Mouse (Mus musculus): Measurements from ENCODE around the gene Rps15.
"Not testable (repeated sequence)": the region's sequence is repeated elsewhere in the genome, so short reads cannot be mapped to it uniquely, and the experiment has no call there.

Gene Rps15

DNA sequence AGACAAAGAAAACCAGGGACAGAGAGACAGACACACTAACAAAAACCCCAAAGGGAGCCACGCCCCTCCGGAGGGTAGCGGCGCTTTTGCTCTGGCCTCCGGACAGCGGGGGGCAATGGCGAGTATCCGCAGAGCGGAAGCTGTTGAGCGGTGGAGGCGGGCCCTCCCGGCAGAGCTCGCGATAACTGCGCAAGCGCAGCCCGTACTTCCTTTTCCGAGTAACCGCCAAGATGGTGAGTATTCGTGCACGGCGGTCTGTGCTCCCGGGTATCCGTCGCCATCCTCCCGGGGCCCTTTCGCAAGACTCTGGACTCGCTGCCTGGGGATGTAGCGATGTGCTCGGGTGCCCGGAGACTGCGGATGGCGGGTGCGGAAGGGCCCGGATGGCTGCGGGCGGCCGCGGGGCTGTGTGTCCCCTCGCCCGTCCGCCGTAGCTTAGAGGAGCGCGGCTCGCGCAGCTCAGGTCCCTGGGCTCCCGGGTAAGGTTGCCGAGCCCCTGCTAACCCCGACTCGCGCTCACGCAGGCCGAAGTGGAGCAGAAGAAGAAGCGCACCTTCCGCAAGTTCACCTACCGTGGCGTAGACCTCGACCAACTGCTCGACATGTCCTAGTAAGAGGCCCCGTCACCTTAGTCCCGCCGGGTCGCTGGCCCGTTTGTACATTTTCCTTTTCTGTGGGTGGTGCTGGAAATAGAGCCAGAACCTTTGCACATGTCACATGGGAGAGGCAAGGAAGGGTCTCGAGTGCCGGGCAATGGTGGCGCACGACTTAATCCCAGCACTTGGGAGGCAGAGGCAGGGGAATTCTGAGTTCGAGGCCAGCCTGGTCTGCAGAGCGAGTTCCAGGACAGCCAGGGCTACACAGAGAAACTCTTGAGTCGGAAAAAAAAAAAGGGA lies at the start of gene Rps15:
Gene Rps15 (plus strand): TSS at position 203 of the 896 bp plus-strand sequence.
- DNase-seq, result peak; percentile 95

DNA sequence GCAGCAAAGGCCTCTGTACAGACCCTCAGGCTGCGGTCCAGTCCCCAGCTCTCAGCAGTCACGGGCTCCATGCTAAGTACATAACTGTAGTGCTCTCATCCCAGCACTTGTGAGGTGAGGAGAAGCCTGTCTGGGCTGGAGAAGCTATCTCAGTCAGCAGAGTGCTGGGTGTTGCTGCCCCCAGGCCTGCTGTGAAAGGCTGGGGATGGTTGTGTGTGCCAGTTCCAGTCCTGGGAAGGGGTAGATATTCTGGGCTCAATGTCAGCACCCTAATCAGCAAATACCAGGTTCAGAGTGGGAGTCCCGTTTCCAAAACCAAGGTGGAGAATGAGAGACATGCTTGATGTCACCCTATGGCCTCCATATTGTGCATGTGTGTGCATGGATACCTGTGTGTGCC lies 49.6 kb upstream of the Rps15 start:
- DNase-seq, result no peak

- DNase-seq, result no peak
Measured at GRCm38 (mm10) chr10:80244791-80245399, 47.4 kb upstream of the Rps15 start.

- peak; percentile 82 for DNase-seq
Measured at GRCm38 (mm10) chr10:80245600-80245999, 46.7 kb upstream of the Rps15 start.

DNA sequence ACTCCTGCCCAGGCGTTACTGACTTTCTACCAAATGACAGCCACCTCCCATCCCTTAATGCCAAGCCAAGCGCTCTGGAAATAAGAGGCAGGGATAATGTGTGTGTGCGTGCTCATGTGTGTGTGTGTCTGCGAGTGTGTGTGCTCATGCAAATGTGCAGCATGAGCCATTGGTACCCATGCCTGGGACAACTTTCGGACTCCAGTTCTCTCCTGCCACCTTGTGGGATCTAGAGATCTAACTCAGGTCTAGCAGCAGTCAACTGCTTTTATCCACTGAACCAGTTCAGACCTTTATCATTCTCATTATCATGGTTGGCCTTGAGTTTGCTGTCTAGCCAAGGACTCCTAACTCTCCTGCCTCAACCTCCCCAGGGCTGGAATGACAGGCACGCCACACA lies 44.4 kb upstream of the Rps15 start:
- DNase-seq, result no peak

DNA sequence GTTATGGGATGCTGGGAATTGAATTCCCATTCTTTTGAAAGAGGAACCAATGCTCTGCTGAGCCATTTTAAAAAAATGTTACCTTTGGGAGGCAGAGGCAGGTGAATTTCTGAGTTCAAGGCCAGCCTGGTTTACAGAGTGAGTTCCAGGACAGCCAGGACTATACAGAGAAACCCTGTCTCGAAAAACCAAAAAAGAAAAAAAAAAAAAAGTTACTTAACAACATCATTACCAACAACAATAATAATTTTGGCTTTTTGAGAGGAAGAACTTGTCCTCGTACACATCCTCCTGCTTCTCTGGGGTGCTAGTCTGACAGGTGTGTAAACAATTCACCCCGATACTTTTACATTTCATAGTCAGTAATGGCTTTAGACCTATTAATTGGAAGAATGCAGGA lies 43.8 kb upstream of the Rps15 start:
- DNase-seq, result not testable (repeated sequence)

DNA sequence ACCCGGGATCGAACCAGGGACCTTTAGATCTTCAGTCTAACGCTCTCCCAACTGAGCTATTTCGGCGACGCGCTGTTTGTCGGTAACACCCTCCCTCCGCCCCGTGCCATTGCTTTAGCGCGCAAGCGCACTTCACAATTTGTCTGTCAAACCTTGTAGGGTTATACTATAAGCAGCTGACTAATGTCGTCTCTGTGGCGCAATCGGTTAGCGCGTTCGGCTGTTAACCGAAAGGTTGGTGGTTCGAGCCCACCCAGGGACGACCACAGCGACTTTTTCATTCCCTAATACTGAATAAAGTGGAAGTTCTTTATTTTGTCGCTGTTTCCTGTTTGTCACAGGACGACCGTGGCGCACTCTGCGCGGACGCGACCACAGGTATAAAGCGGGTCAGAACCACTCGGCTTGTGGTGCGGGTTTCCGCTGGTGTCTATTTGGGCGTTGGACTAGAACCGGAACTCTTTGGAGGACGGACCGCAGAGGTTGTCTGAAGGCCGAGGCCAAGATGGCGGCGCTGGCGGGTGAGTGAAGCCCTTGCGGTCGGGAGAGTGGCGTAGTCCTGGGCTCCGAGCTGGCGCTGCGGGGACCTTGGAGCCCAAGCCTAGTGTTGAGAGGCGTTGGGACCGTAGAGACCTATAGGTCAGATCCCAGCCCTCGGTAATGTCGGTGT lies 43.1 kb upstream of the Rps15 start, which contains the start of gene Ndufs7:
Gene Ndufs7 (plus strand): TSS at position 151 of the 670 bp plus-strand sequence.
- DNase-seq, result peak; percentile 94

DNA sequence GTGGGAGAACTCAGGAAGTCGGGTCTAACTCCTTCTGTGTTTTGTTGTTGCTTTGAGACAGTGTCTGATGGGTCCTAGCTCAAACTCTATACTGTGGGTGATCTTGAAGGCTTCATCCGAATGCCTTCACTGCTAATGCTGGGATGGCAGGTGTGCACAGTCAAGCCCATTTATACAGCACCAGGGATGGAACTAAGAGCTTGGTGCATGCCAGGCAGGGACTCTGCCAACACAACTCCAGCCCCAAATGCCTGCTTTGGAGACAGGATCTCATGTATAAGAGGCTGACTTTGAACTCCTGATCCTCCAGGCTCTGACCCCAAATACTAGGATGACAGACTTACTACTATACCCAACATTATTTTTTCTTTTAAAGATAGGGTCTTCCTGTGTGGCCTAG lies 42.2 kb upstream of the Rps15 start:
- DNase-seq, result no peak

DNA sequence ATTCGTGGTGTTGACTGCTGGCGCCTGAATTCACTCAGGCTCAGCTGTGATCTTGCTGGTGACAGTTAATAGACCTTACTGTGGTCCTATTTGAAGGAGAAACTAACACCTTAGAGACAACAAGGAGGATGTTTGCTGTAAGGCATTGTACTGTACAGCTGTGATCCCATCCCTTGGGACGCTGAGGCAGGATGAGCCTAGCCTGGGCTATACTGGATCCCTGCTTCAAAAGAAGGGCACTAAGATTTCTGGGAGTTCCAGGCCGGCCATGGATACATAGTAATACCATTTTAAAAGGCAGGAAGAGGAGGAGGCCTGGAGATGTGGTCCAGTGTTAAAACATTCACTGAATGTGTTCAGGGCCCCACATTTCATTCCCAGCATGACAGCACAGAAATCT lies 41.7 kb upstream of the Rps15 start:
- DNase-seq, result no peak

GRCm38 (mm10) chr10:80252011-80252410 lies 40.2 kb upstream of the Rps15 start:
- DNase-seq, result no peak

- no peak for DNase-seq
Measured at GRCm38 (mm10) chr10:80252493-80253274, 39.6 kb upstream of the Rps15 start.

GRCm38 (mm10) chr10:80253551-80253950 lies 38.7 kb upstream of the Rps15 start:
- DNase-seq, result no peak

GRCm38 (mm10) chr10:80254331-80255297 lies 37.6 kb upstream of the Rps15 start:
- DNase-seq, result no peak

GRCm38 (mm10) chr10:80255881-80256535 lies 36.2 kb upstream of the Rps15 start:
- DNase-seq, result peak; percentile 47

- DNase-seq, result no peak
Measured at GRCm38 (mm10) chr10:80257936-80258335, 34.3 kb upstream of the Rps15 start.

DNA sequence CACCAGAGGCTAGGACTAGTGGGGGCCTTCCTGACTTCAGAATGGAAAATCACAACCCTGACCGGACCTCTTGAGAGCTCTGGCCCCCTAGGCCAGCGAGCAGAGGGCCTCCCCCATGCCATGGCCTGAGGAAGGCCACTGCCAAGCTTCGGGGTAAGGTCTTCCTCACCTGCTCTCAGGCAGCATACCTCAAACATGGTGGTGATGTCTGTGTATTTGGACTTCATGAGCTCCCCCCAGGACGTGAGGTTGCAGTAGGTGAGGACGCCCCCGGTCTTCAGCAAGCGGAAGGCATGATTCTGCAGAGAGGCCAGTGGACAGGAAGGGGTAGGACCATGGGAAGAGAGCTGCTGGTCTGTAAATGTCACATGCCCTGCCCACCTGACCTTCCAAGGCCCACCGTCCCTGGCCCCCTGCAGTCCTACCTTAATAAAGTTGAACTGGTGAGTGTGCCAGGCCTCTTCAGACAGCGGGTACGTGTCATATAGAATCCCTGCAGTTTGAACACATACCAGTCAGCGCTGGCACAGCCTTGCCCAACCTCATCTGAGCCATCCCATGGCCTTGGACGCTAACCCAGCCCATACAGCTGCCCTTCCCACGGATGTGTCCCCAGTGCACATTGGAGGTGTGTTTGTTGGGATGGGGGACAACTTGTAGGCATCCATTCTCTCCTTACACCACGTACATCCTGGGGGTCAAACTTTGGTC lies 33.3 kb upstream of the Rps15 start:
- no peak for DNase-seq

GRCm38 (mm10) chr10:80259463-80259805 lies 32.8 kb upstream of the Rps15 start:
- no peak for DNase-seq

- DNase-seq, result peak; percentile 70
Measured at GRCm38 (mm10) chr10:80259861-80260641, 32.2 kb upstream of the Rps15 start.

All from right cerebral cortex, postnatal 4 days (tissue).